Mouse (Mus musculus) limb, embryonic 15.5 days (tissue): ENCODE results near the gene Samsn1. TPM values are rescaled to one million over a fixed set of nuclear protein-coding genes. Genes with fewer than 3 reads are reported as not detected.
"Not testable (repeated sequence)": the region's sequence is repeated elsewhere in the genome, so short reads cannot be mapped to it uniquely, and the experiment has no call there.

Source experiments
- ATAC-seq: fragments of 200-750 bp; cut with Nextera tagmentation; 2 replicates; pipeline ENCODE4 v1.8.0; 2017; ENCODE audit warnings: low read depth, moderate TSS enrichment; ENCODE audit not compliant: insufficient number of reproducible peaks, low FRiP score, low TSS enrichment
- H3K27ac ChIP-seq: fragments of 300-500 bp; sonication (generic); 2 replicates; pipeline ENCODE4 v1.5.1; 2015; ENCODE audit warnings: moderate library complexity, mild to moderate bottlenecking, inconsistent platforms
- H3K27me3 ChIP-seq: fragments of 300-500 bp; sonication (generic); 2 replicates; pipeline ENCODE4 v1.6.1; 2015; ENCODE audit warnings: inconsistent platforms
- H3K36me3 ChIP-seq: fragments of 300-500 bp; sonication (generic); 2 replicates; pipeline ENCODE4 v1.6.1; 2015; ENCODE audit warnings: inconsistent platforms
- H3K4me1 ChIP-seq: fragments of 300-500 bp; sonication (generic); 2 replicates; pipeline ENCODE4 v1.6.1; 2015; ENCODE audit warnings: inconsistent platforms
- H3K4me2 ChIP-seq: fragments of 300-500 bp; sonication (generic); 2 replicates; pipeline ENCODE4 v1.6.1; 2015; ENCODE audit warnings: mild to moderate bottlenecking, inconsistent platforms
- H3K4me3 ChIP-seq: fragments of 300-500 bp; sonication (generic); 2 replicates; pipeline ENCODE4 v1.5.1; 2015; ENCODE audit warnings: mild to moderate bottlenecking, inconsistent platforms
- H3K9ac ChIP-seq: fragments of 300-500 bp; sonication (generic); 2 replicates; pipeline ENCODE4 v1.6.1; 2015; ENCODE audit warnings: inconsistent platforms
- H3K9me3 ChIP-seq: fragments of 300-500 bp; sonication (generic); 2 replicates; pipeline ENCODE4 v1.6.1; 2016; ENCODE audit warnings: inconsistent platforms
- WGBS: fragments of 180-500 bp; shearing (Covaris S2); methylation state at CpG from one replicate; pipeline ENCODE4 v1.1.7; 2015; 5-methylcytosine and 5-hydroxymethylcytosine counted together
- polyA plus RNA-seq: library from polyadenylated mRNA; unstranded; fragments of >200 nt; fragmentation: Nextera tagmentation; extraction: Ambion mirVana; gene quantifications from 2 replicates; pipeline ENCODE4 v1.2.1, GENCODE M21; 2015

Gene Samsn1
- polyA plus RNA-seq, 1 experiment from 2014 or later = 5.7 TPM

DNA sequence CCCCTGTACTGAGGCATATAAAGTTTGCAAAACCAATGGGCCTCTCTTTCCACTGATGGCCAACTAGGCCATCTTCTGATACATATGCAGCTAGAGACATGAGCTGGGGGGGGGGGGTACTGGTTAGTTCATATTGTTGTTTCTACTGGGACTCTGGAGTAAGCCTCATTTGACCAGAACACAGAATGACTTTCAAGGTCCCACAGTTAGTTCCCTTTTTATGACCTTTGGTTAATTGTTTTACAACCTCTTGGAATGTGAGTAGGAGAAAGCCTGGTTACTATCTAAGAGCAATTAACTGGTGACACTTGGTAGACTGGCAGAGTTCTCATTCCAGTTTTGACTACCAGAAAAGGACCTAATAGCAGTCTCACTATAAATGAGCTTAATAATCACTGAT lies 195.1 kb downstream of the Samsn1 start:
- not testable (repeated sequence) for H3K9ac ChIP-seq, H3K36me3 ChIP-seq, H3K4me2 ChIP-seq, H3K27ac ChIP-seq, H3K4me3 ChIP-seq, H3K4me1 ChIP-seq, ATAC-seq, H3K27me3 ChIP-seq, H3K9me3 ChIP-seq

DNA sequence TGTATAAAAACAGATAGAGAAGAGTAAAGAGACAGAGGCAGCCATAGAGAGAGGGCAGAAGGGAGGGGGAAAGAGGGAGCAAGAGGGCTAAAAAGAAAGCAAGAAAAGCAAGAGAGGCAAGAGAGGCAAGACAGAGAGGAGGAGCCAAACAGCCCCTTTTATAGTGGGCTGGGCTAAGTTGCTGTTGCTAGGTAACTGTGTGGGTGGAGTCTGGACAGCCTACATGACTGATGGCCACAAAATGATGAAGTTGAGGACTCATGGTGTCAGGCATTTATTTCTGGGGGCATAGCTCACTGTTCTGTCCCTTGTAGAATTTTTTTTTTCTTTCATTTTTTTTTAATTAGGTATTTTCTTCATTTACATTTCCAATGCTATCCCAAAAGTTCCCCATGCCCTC lies 195.6 kb downstream of the Samsn1 start:
- Histone ChIP-seq H3K9ac (no peak overlapping the region), H3K4me2 (no peak overlapping the region), H3K27ac (no peak overlapping the region), H3K27me3 (no peaks in the 10 kb centered on the region), H3K4me3 (no peak overlapping the region), H3K4me1 (no peaks in the 10 kb centered on the region), H3K9me3 (no peaks in the 10 kb centered on the region), H3K36me3 (no peaks in the 10 kb centered on the region)
- no peak for ATAC-seq

DNA sequence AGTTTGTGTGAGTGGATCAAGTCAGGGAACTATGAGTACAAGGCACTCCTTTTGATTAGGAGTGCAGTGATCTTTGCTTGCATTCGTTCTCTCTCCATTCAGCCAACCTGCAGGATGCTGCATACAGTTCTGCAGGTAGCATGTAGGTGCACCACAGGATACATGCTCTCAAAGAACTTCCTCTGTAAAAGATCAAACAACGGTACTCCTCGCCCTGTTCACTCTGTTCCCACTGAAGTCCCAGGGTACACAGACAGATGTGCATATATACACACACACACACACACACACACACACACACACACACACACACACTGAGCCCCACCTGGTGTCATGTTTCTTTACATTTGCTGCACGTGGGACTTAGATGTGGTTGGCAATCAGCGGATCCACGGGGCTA lies 198.9 kb downstream of the Samsn1 start:
- H3K27me3 ChIP-seq = no peaks in the 10 kb centered on the region
- H3K4me3 ChIP-seq = no peak overlapping the region
- H3K27ac ChIP-seq = no peak overlapping the region
- no peaks in the 10 kb centered on the region for H3K4me1 ChIP-seq
- 61% methylated on average over 6 of the region's 6 CpGs for WGBS
- H3K9ac ChIP-seq = no peak overlapping the region
- no peak for ATAC-seq
- H3K9me3 ChIP-seq = no peaks in the 10 kb centered on the region
- H3K36me3 ChIP-seq = no peaks in the 10 kb centered on the region
- no peak overlapping the region for H3K4me2 ChIP-seq

DNA sequence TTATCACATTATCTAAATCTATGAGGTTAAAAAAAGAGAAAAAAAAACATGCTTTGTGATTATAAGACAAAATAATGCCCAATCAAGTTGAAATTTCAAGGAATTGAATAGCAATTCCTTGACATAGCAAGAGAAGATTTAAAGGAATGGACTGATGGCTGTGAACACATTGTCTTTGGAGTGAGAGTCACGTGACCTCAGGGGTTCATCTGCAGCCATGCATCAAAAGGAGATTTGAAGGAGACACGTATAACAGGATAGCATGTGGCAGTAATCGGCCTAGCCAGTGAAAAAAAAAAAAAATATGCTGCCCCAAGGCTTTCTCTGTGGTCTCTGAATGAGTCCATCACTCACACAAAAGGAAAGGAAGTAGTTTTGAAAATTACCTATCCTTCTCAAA lies 201.1 kb downstream of the Samsn1 start:
- H3K4me1 ChIP-seq = no peaks in the 10 kb centered on the region
- no peak overlapping the region for H3K9ac ChIP-seq
- no peaks in the 10 kb centered on the region for H3K9me3 ChIP-seq
- H3K27ac ChIP-seq = no peak overlapping the region
- H3K27me3 ChIP-seq = no peaks in the 10 kb centered on the region
- H3K36me3 ChIP-seq = no peaks in the 10 kb centered on the region
- H3K4me3 ChIP-seq = no peak overlapping the region
- 51% methylated on average over 3 of the region's 3 CpGs for WGBS
- H3K4me2 ChIP-seq = no peak overlapping the region
- ATAC-seq = no peak
